Mouse (Mus musculus) stomach, embryonic 15.5 days (tissue): ENCODE data around the gene Tmbim6. TPM values are rescaled to one million over a fixed set of nuclear protein-coding genes. Genes with fewer than 3 reads are reported as not detected.
A peak's percentile ranks its signal among the peaks of the same experiment; 100 is the strongest.

ENCODE experiments used
- ATAC-seq: fragments of 200-750 bp; cut with Nextera tagmentation; 2 replicates; pipeline ENCODE4 v1.8.0; 2017; ENCODE audit warnings: low read depth, moderate number of reproducible peaks, moderate TSS enrichment; ENCODE audit not compliant: insufficient read depth, low FRiP score
- H3K27ac ChIP-seq: fragments of 300-500 bp; sonication (generic); 2 replicates; pipeline ENCODE4 v1.5.1; 2015; ENCODE audit warnings: mild to moderate bottlenecking, inconsistent platforms
- H3K27me3 ChIP-seq: fragments of 300-500 bp; sonication (generic); replicated peaks from 2 replicates; pipeline ENCODE4 v1.6.1; 2015; ENCODE audit warnings: inconsistent platforms
- H3K36me3 ChIP-seq: fragments of 300-500 bp; sonication (generic); 2 replicates; pipeline ENCODE4 v1.6.1; 2015; ENCODE audit warnings: inconsistent platforms
- H3K4me1 ChIP-seq: fragments of 300-500 bp; sonication (generic); 2 replicates; pipeline ENCODE4 v1.6.1; 2015; ENCODE audit warnings: inconsistent platforms
- H3K4me2 ChIP-seq: fragments of 300-500 bp; sonication (generic); 2 replicates; pipeline ENCODE4 v1.6.1; 2015; ENCODE audit warnings: mild to moderate bottlenecking, inconsistent platforms
- H3K4me3 ChIP-seq: fragments of 300-500 bp; sonication (generic); replicated peaks from 2 replicates; pipeline ENCODE4 v1.5.1; 2015; ENCODE audit warnings: inconsistent platforms
- H3K9ac ChIP-seq: fragments of 300-500 bp; sonication (generic); 2 replicates; pipeline ENCODE4 v1.6.1; 2015; ENCODE audit warnings: inconsistent platforms
- H3K9me3 ChIP-seq: fragments of 300-500 bp; sonication (generic); 2 replicates; pipeline ENCODE4 v1.6.1; 2016; ENCODE audit warnings: inconsistent platforms
- WGBS: fragments of 180-500 bp; shearing (Covaris S2); methylation state at CpG from one replicate; pipeline ENCODE4 v1.1.7; 2015; 5-methylcytosine and 5-hydroxymethylcytosine counted together
- polyA plus RNA-seq: library from polyadenylated mRNA; unstranded; fragments of >200 nt; fragmentation: Nextera tagmentation; extraction: Ambion mirVana; gene quantifications from 2 replicates; pipeline ENCODE4 v1.2.1, GENCODE M21; 2015

Gene Tmbim6
- 425 and 426 TPM in 2 replicates for polyA plus RNA-seq

- Histone ChIP-seq H3K36me3 (no peaks in the 10 kb centered on the region), H3K4me1 (peaks cover 33% of the 10 kb centered on the region), H3K9ac (peak within 1 kb of the TSS; percentile 78), H3K27ac (peak within 1 kb of the TSS; percentile 95), H3K4me3 (peak within 1 kb of the TSS; percentile 95), H3K27me3 (no peaks in the 10 kb centered on the region), H3K4me2 (peak within 1 kb of the TSS; percentile 82), H3K9me3 (no peaks in the 10 kb centered on the region)
- WGBS: under 1% methylated on average over 49 of the region's 51 CpGs
- peak; percentile 98 for ATAC-seq
Measured at GRCm38 (mm10) chr15:99392486-99393385, at the start of gene Tmbim6. Tmbim6 (plus strand) TSS chr15:99392882.

- H3K4me1 ChIP-seq: peaks cover 60% of the 10 kb centered on the region
- 0 out of 2 replicates have a peak overlapping the region, but pooled peaks have one; percentile 9 for H3K4me2 ChIP-seq
- H3K4me3 ChIP-seq: no peak overlapping the region
- H3K27me3 ChIP-seq: no peaks in the 10 kb centered on the region
- peak overlapping the region; percentile 78 for H3K27ac ChIP-seq
- H3K9ac ChIP-seq: no peak overlapping the region
- ATAC-seq: peak; percentile 50; the same call in 1 of the 2 replicates
- no peaks in the 10 kb centered on the region for H3K36me3 ChIP-seq
- H3K9me3 ChIP-seq: no peaks in the 10 kb centered on the region
- 22% methylated on average over 5 of the region's 5 CpGs for WGBS
Measured at GRCm38 (mm10) chr15:99343414-99344147, 49.1 kb upstream of the Tmbim6 start.

- H3K9ac ChIP-seq: no peak overlapping the region
- H3K4me1 ChIP-seq: peaks cover 55% of the 10 kb centered on the region
- 45% methylated on average over 8 of the region's 8 CpGs for WGBS
- ATAC-seq: no peak
- peak overlapping the region; percentile 78 for H3K27ac ChIP-seq
- H3K36me3 ChIP-seq: no peaks in the 10 kb centered on the region
- no peaks in the 10 kb centered on the region for H3K27me3 ChIP-seq
- no peak overlapping the region for H3K4me3 ChIP-seq
- H3K9me3 ChIP-seq: no peaks in the 10 kb centered on the region
- 0 out of 2 replicates have a peak overlapping the region, but pooled peaks have one; percentile 9 for H3K4me2 ChIP-seq
Measured at GRCm38 (mm10) chr15:99344148-99344870, 48.4 kb upstream of the Tmbim6 start.

GRCm38 (mm10) chr15:99344961-99345360 lies 47.7 kb upstream of the Tmbim6 start:
- Histone ChIP-seq H3K4me3 (no peak overlapping the region), H3K4me1 (peaks cover 54% of the 10 kb centered on the region), H3K4me2 (no peak overlapping the region), H3K27me3 (no peaks in the 10 kb centered on the region), H3K36me3 (no peaks in the 10 kb centered on the region), H3K9me3 (no peaks in the 10 kb centered on the region), H3K27ac (peak overlapping the region; percentile 78; the same call in 1 of the 2 replicates), H3K9ac (no peak overlapping the region)
- no peak for ATAC-seq
- WGBS: 66% methylated on average over 4 of the region's 4 CpGs

- no peak overlapping the region for H3K9ac ChIP-seq
- H3K4me3 ChIP-seq: no peak overlapping the region
- no peaks in the 10 kb centered on the region for H3K36me3 ChIP-seq
- no peak overlapping the region for H3K4me2 ChIP-seq
- no peaks in the 10 kb centered on the region for H3K9me3 ChIP-seq
- no peak for ATAC-seq
- WGBS: 70% methylated on average over 6 of the region's 6 CpGs
- H3K27ac ChIP-seq: no peak overlapping the region
- 0 out of 2 replicates have a peak, but pooled peaks cover 7% of the 10 kb centered on the region for H3K4me1 ChIP-seq
- H3K27me3 ChIP-seq: no peaks in the 10 kb centered on the region
Measured at GRCm38 (mm10) chr15:99351610-99352009, 41.1 kb upstream of the Tmbim6 start.

- WGBS: 57% methylated on average over 5 of the region's 5 CpGs
- no peak overlapping the region for H3K4me3 ChIP-seq
- no peak overlapping the region for H3K4me2 ChIP-seq
- ATAC-seq: no peak
- H3K4me1 ChIP-seq: 0 out of 2 replicates have a peak, but pooled peaks cover 7% of the 10 kb centered on the region
- no peak overlapping the region for H3K27ac ChIP-seq
- H3K27me3 ChIP-seq: no peaks in the 10 kb centered on the region
- H3K36me3 ChIP-seq: no peaks in the 10 kb centered on the region
- H3K9me3 ChIP-seq: no peaks in the 10 kb centered on the region
- no peak overlapping the region for H3K9ac ChIP-seq
Measured at GRCm38 (mm10) chr15:99352306-99352705, 40.4 kb upstream of the Tmbim6 start.

GRCm38 (mm10) chr15:99355660-99356059 lies 37.0 kb upstream of the Tmbim6 start:
- no peaks in the 10 kb centered on the region for H3K27me3 ChIP-seq
- no peaks in the 10 kb centered on the region for H3K9me3 ChIP-seq
- H3K4me3 ChIP-seq: no peak overlapping the region
- no peak overlapping the region for H3K4me2 ChIP-seq
- no peak for ATAC-seq
- no peaks in the 10 kb centered on the region for H3K36me3 ChIP-seq
- H3K27ac ChIP-seq: no peak overlapping the region
- H3K4me1 ChIP-seq: no peaks in the 10 kb centered on the region
- WGBS: 66% methylated on average over 6 of the region's 6 CpGs
- H3K9ac ChIP-seq: no peak overlapping the region

GRCm38 (mm10) chr15:99356462-99356861 lies 36.2 kb upstream of the Tmbim6 start:
- no peaks in the 10 kb centered on the region for H3K4me1 ChIP-seq
- no peak overlapping the region for H3K4me3 ChIP-seq
- H3K9me3 ChIP-seq: no peaks in the 10 kb centered on the region
- H3K9ac ChIP-seq: no peak overlapping the region
- no peak overlapping the region for H3K27ac ChIP-seq
- H3K36me3 ChIP-seq: no peaks in the 10 kb centered on the region
- WGBS: 67% methylated on average over 6 of the region's 6 CpGs
- H3K27me3 ChIP-seq: no peaks in the 10 kb centered on the region
- H3K4me2 ChIP-seq: no peak overlapping the region
- ATAC-seq: no peak

- ATAC-seq: no peak
- no peaks in the 10 kb centered on the region for H3K9me3 ChIP-seq
- WGBS: 70% methylated on average over 9 of the region's 9 CpGs
- no peaks in the 10 kb centered on the region for H3K27me3 ChIP-seq
- no peaks in the 10 kb centered on the region for H3K36me3 ChIP-seq
- no peak overlapping the region for H3K4me2 ChIP-seq
- H3K4me1 ChIP-seq: peaks cover under 1% of the 10 kb centered on the region; the same call in 1 of the 2 replicates
- H3K27ac ChIP-seq: no peak overlapping the region
- no peak overlapping the region for H3K9ac ChIP-seq
- no peak overlapping the region for H3K4me3 ChIP-seq
Measured at GRCm38 (mm10) chr15:99358952-99359351, 33.7 kb upstream of the Tmbim6 start.

- no peaks in the 10 kb centered on the region for H3K27me3 ChIP-seq
- no peaks in the 10 kb centered on the region for H3K36me3 ChIP-seq
- ATAC-seq: no peak
- H3K4me3 ChIP-seq: no peak overlapping the region
- peaks cover 21% of the 10 kb centered on the region; the same call in 1 of the 2 replicates for H3K4me1 ChIP-seq
- H3K27ac ChIP-seq: no peak overlapping the region
- no peak overlapping the region for H3K9ac ChIP-seq
- H3K9me3 ChIP-seq: no peaks in the 10 kb centered on the region
- WGBS: 67% methylated on average over 7 of the region's 7 CpGs
- no peak overlapping the region for H3K4me2 ChIP-seq
Measured at GRCm38 (mm10) chr15:99364022-99364530, 28.6 kb upstream of the Tmbim6 start.

GRCm38 (mm10) chr15:99364921-99365320 lies 27.8 kb upstream of the Tmbim6 start:
- no peak overlapping the region for H3K4me3 ChIP-seq
- no peak overlapping the region for H3K9ac ChIP-seq
- no peaks in the 10 kb centered on the region for H3K36me3 ChIP-seq
- H3K4me2 ChIP-seq: no peak overlapping the region
- no peaks in the 10 kb centered on the region for H3K27me3 ChIP-seq
- 64% methylated on average over 8 of the region's 8 CpGs for WGBS
- ATAC-seq: no peak
- no peak overlapping the region for H3K27ac ChIP-seq
- no peaks in the 10 kb centered on the region for H3K9me3 ChIP-seq
- H3K4me1 ChIP-seq: peaks cover 21% of the 10 kb centered on the region; the same call in 1 of the 2 replicates
